Mouse (Mus musculus): ENCODE results near the gene Sestd1. TPM values are rescaled to one million over a fixed set of nuclear protein-coding genes. Genes with fewer than 3 reads are reported as not detected.

Sestd1 gene
- polyA plus RNA-seq, 1 experiment from 2014 or later, result 15.2 TPM

GRCm38 (mm10) chr2:77169218-77169617 is 111.2 kb downstream of the Sestd1 start:
- peaks cover 38% of the 10 kb centered on the region for H3K36me3 ChIP-seq (ENCODE audit: control insufficient read depth, insufficient read depth, low read length)
- peak overlapping the region; percentile 77 to 90 for H3K4me3 ChIP-seq (ENCODE audit: control insufficient read depth in 1 of 2, insufficient read depth in 1 of 2, low read depth in 1 of 2, low read length in 2 of 2)
- H3K4me2 ChIP-seq (ENCODE audit: low read length), result peak overlapping the region; percentile 82
- peak overlapping the region; percentile 97 to 99 for H3K27ac ChIP-seq (replicated peaks in 1 of 2; ENCODE audit: control insufficient read depth in 1 of 2, insufficient read depth in 1 of 2, low read depth in 2 of 2, low read length in 2 of 2)
- peak; percentile 41; the same call in 1 of the 2 replicates for ATAC-seq (ENCODE audit: insufficient number of reproducible peaks, insufficient read depth, low FRiP score, low read depth)
- H3K4me1 ChIP-seq (ENCODE audit: control insufficient read depth in 2 of 2, insufficient read depth in 2 of 2, low read length in 2 of 2), result peaks cover 24 to 71% of the 10 kb centered on the region in 2 experiments
- H3K9me3 ChIP-seq (ENCODE audit: control insufficient read depth, low read length), result no peaks in the 10 kb centered on the region
- peak overlapping the region; percentile 94 for H3K9ac ChIP-seq (ENCODE audit: low read length)
- H3K27me3 ChIP-seq (ENCODE audit: control insufficient read depth, insufficient read depth, low read length), result no peaks in the 10 kb centered on the region
- whole genome bisulfite sequencing, result 24% methylated on average over 4 of the region's 4 CpGs

GRCm38 (mm10) chr2:77168781-77169180 is 111.6 kb downstream of the Sestd1 start:
- Histone ChIP-seq H3K4me2 (ENCODE audit: low read length) (peak overlapping the region; percentile 82), H3K4me1 (ENCODE audit: control insufficient read depth in 2 of 2, insufficient read depth in 2 of 2, low read length in 2 of 2) (peaks cover 22 to 66% of the 10 kb centered on the region in 2 experiments), H3K9me3 (ENCODE audit: control insufficient read depth, low read length) (no peaks in the 10 kb centered on the region), H3K27ac (replicated peaks in 1 of 2; ENCODE audit: control insufficient read depth in 1 of 2, insufficient read depth in 1 of 2, low read depth in 2 of 2, low read length in 2 of 2) (peak overlapping the region; percentile 12 to 99; a peak in 3 of 4 replicates), H3K27me3 (ENCODE audit: control insufficient read depth, insufficient read depth, low read length) (no peaks in the 10 kb centered on the region), H3K36me3 (ENCODE audit: control insufficient read depth, insufficient read depth, low read length) (peaks cover 38% of the 10 kb centered on the region), H3K9ac (ENCODE audit: low read length) (peak overlapping the region; percentile 94), H3K4me3 (ENCODE audit: control insufficient read depth in 1 of 2, insufficient read depth in 1 of 2, low read depth in 1 of 2, low read length in 2 of 2) (peak overlapping the region; percentile 77 to 90)
- no peak for ATAC-seq (ENCODE audit: insufficient number of reproducible peaks, insufficient read depth, low FRiP score, low read depth)
- WGBS, result 40% methylated on average over 7 of the region's 7 CpGs

- H3K27me3 ChIP-seq (ENCODE audit: control insufficient read depth, insufficient read depth, low read length), result no peaks in the 10 kb centered on the region
- H3K4me3 ChIP-seq (ENCODE audit: control insufficient read depth in 1 of 2, insufficient read depth in 1 of 2, low read depth in 1 of 2, low read length in 2 of 2), result peak overlapping the region; percentile 77 to 90
- no peaks in the 10 kb centered on the region for H3K9me3 ChIP-seq (ENCODE audit: control insufficient read depth, low read length)
- H3K27ac ChIP-seq (replicated peaks in 1 of 2; ENCODE audit: control insufficient read depth in 1 of 2, insufficient read depth in 1 of 2, low read depth in 2 of 2, low read length in 2 of 2), result peak overlapping the region in 1 of 2 experiments; percentile 99; a peak in 3 of 4 replicates
- H3K4me2 ChIP-seq (ENCODE audit: low read length), result peak overlapping the region; percentile 82
- 64% methylated on average over 13 of the region's 13 CpGs for WGBS
- peak overlapping the region; percentile 94 for H3K9ac ChIP-seq (ENCODE audit: low read length)
- ATAC-seq (ENCODE audit: insufficient number of reproducible peaks, insufficient read depth, low FRiP score, low read depth), result no peak
- peaks cover 22 to 60% of the 10 kb centered on the region in 2 experiments for H3K4me1 ChIP-seq (ENCODE audit: control insufficient read depth in 2 of 2, insufficient read depth in 2 of 2, low read length in 2 of 2)
- peaks cover 41% of the 10 kb centered on the region for H3K36me3 ChIP-seq (ENCODE audit: control insufficient read depth, insufficient read depth, low read length)
These were observed 112.2 kb downstream of the Sestd1 start for GRCm38 (mm10) chr2:77168081-77168685.

- no peak for ATAC-seq (ENCODE audit: insufficient number of reproducible peaks, insufficient read depth, low FRiP score, low read depth)
- H3K27me3 ChIP-seq (ENCODE audit: control insufficient read depth, insufficient read depth, low read length), result no peaks in the 10 kb centered on the region
- H3K36me3 ChIP-seq (ENCODE audit: control insufficient read depth, insufficient read depth, low read length), result peaks cover 54% of the 10 kb centered on the region
- no peak overlapping the region for H3K9ac ChIP-seq (ENCODE audit: low read length)
- H3K4me2 ChIP-seq (ENCODE audit: low read length), result peak overlapping the region; percentile 82
- H3K4me1 ChIP-seq (ENCODE audit: control insufficient read depth in 2 of 2, insufficient read depth in 2 of 2, low read length in 2 of 2), result peaks cover 10 to 42% of the 10 kb centered on the region in 2 experiments
- no peaks in the 10 kb centered on the region for H3K9me3 ChIP-seq (ENCODE audit: control insufficient read depth, low read length)
- peak overlapping the region in 1 of 2 experiments; percentile 2; a peak in 1 of 4 replicates for H3K4me3 ChIP-seq (ENCODE audit: control insufficient read depth in 1 of 2, insufficient read depth in 1 of 2, low read depth in 1 of 2, low read length in 2 of 2)
- no peak overlapping the region for H3K27ac ChIP-seq (replicated peaks in 1 of 2; ENCODE audit: control insufficient read depth in 1 of 2, insufficient read depth in 1 of 2, low read depth in 2 of 2, low read length in 2 of 2)
- 58% methylated on average over 4 of the region's 4 CpGs for WGBS
These were observed 114.0 kb downstream of the Sestd1 start for GRCm38 (mm10) chr2:77166366-77166765.

GRCm38 (mm10) chr2:77164662-77165061 is 115.7 kb downstream of the Sestd1 start:
- Histone ChIP-seq H3K4me2 (ENCODE audit: low read length) (no peak overlapping the region), H3K4me1 (ENCODE audit: control insufficient read depth in 2 of 2, insufficient read depth in 2 of 2, low read length in 2 of 2) (peaks cover 10 to 35% of the 10 kb centered on the region in 2 experiments), H3K36me3 (ENCODE audit: control insufficient read depth, insufficient read depth, low read length) (peaks cover 71% of the 10 kb centered on the region), H3K9me3 (ENCODE audit: control insufficient read depth, low read length) (no peaks in the 10 kb centered on the region), H3K27me3 (ENCODE audit: control insufficient read depth, insufficient read depth, low read length) (no peaks in the 10 kb centered on the region), H3K9ac (ENCODE audit: low read length) (no peak overlapping the region), H3K27ac (replicated peaks in 1 of 2; ENCODE audit: control insufficient read depth in 1 of 2, insufficient read depth in 1 of 2, low read depth in 2 of 2, low read length in 2 of 2) (no peak overlapping the region), H3K4me3 (ENCODE audit: control insufficient read depth in 1 of 2, insufficient read depth in 1 of 2, low read depth in 1 of 2, low read length in 2 of 2) (no peak overlapping the region)
- ATAC-seq (ENCODE audit: insufficient number of reproducible peaks, insufficient read depth, low FRiP score, low read depth), result no peak
- 54% methylated on average over 3 of the region's 3 CpGs for WGBS

GRCm38 (mm10) chr2:77163381-77163780 is 117.0 kb downstream of the Sestd1 start:
- Histone ChIP-seq H3K27ac (replicated peaks in 1 of 2; ENCODE audit: control insufficient read depth in 1 of 2, insufficient read depth in 1 of 2, low read depth in 2 of 2, low read length in 2 of 2) (no peak overlapping the region), H3K4me2 (ENCODE audit: low read length) (no peak overlapping the region), H3K4me1 (ENCODE audit: control insufficient read depth in 2 of 2, insufficient read depth in 2 of 2, low read length in 2 of 2) (peaks cover 9 to 35% of the 10 kb centered on the region in 2 experiments), H3K4me3 (ENCODE audit: control insufficient read depth in 1 of 2, insufficient read depth in 1 of 2, low read depth in 1 of 2, low read length in 2 of 2) (no peak overlapping the region), H3K36me3 (ENCODE audit: control insufficient read depth, insufficient read depth, low read length) (peaks cover 77% of the 10 kb centered on the region), H3K27me3 (ENCODE audit: control insufficient read depth, insufficient read depth, low read length) (no peaks in the 10 kb centered on the region), H3K9me3 (ENCODE audit: control insufficient read depth, low read length) (no peaks in the 10 kb centered on the region), H3K9ac (ENCODE audit: low read length) (no peak overlapping the region)
- 81% methylated on average over 3 of the region's 3 CpGs for WGBS
- ATAC-seq (ENCODE audit: insufficient number of reproducible peaks, insufficient read depth, low FRiP score, low read depth), result no peak

GRCm38 (mm10) chr2:77162135-77162534 is 118.3 kb downstream of the Sestd1 start:
- H3K27ac ChIP-seq (replicated peaks in 1 of 2; ENCODE audit: control insufficient read depth in 1 of 2, insufficient read depth in 1 of 2, low read depth in 2 of 2, low read length in 2 of 2), result no peak overlapping the region
- H3K36me3 ChIP-seq (ENCODE audit: control insufficient read depth, insufficient read depth, low read length), result peaks cover 68% of the 10 kb centered on the region
- H3K4me2 ChIP-seq (ENCODE audit: low read length), result no peak overlapping the region
- ATAC-seq (ENCODE audit: insufficient number of reproducible peaks, insufficient read depth, low FRiP score, low read depth), result no peak
- no peaks in the 10 kb centered on the region for H3K9me3 ChIP-seq (ENCODE audit: control insufficient read depth, low read length)
- H3K9ac ChIP-seq (ENCODE audit: low read length), result no peak overlapping the region
- no peaks in the 10 kb centered on the region for H3K27me3 ChIP-seq (ENCODE audit: control insufficient read depth, insufficient read depth, low read length)
- WGBS, result 81% methylated on average over 3 of the region's 3 CpGs
- peaks cover 3 to 23% of the 10 kb centered on the region in 2 experiments; a peak in 2 of 4 replicates for H3K4me1 ChIP-seq (ENCODE audit: control insufficient read depth in 2 of 2, insufficient read depth in 2 of 2, low read length in 2 of 2)
- no peak overlapping the region for H3K4me3 ChIP-seq (ENCODE audit: control insufficient read depth in 1 of 2, insufficient read depth in 1 of 2, low read depth in 1 of 2, low read length in 2 of 2)
